Mouse (Mus musculus): ENCODE measurements around the gene Gm10563. TPM values are rescaled to one million over a fixed set of nuclear protein-coding genes. Genes with fewer than 3 reads are reported as not detected.

The Gm10563 gene
- total and polyA plus RNA-seq, 2 experiments from 2014 or later, result not detected

GRCm38 (mm10) chr4:155599901-155600825 lies 45.0 kb downstream of the Gm10563 start:
- Histone ChIP-seq H3K4me1 (ENCODE audit: insufficient read depth, low read length) (0 out of 2 replicates have a peak, but pooled peaks cover 4% of the 10 kb centered on the region), H3K9me3 (ENCODE audit: low read length) (no peaks in the 10 kb centered on the region), H3K9ac (replicated peaks; ENCODE audit: low read length) (peak overlapping the region; percentile 96), H3K27me3 (ENCODE audit: insufficient read depth, low read length) (no peaks in the 10 kb centered on the region), H3K4me3 (ENCODE audit: low read length) (peak overlapping the region; percentile 96), H3K4me2 (ENCODE audit: low read depth, low read length) (peak overlapping the region; percentile 92), H3K36me3 (ENCODE audit: insufficient read depth, low read length) (no peaks in the 10 kb centered on the region), H3K27ac (peak overlapping the region; percentile 100)
- WGBS, result 89% methylated on average over 10 of the region's 11 CpGs
- no peak for ATAC-seq
- TF ChIP-seq CTCF (IDR thresholded peaks at IDR 0.05; ENCODE audit: low read depth), result no peak
- no peak for DNase-seq (ENCODE audit: low spot score)

- WGBS, result 28% methylated on average over 20 of the region's 20 CpGs
Observed at GRCm38 (mm10) chr4:155598536-155598935, 46.7 kb downstream of the Gm10563 start.

GRCm38 (mm10) chr4:155596606-155597005 lies 48.6 kb downstream of the Gm10563 start:
- ATAC-seq (no peak), DNase-seq (ENCODE audit: low spot score) (no peak)
- H3K4me2 ChIP-seq (ENCODE audit: low read depth, low read length), result no peak overlapping the region
- no peaks in the 10 kb centered on the region for H3K27me3 ChIP-seq (ENCODE audit: insufficient read depth, low read length)
- no peaks in the 10 kb centered on the region for H3K9me3 ChIP-seq (ENCODE audit: low read length)
- no peaks in the 10 kb centered on the region for H3K36me3 ChIP-seq (ENCODE audit: insufficient read depth, low read length)
- H3K27ac ChIP-seq, result no peak overlapping the region
- no peak for TF ChIP-seq CTCF (IDR thresholded peaks at IDR 0.05; ENCODE audit: low read depth)
- 68% methylated on average over 5 of the region's 5 CpGs for WGBS
- no peak overlapping the region for H3K9ac ChIP-seq (replicated peaks; ENCODE audit: low read length)
- no peaks in the 10 kb centered on the region for H3K4me1 ChIP-seq (ENCODE audit: insufficient read depth, low read length)
- no peak overlapping the region for H3K4me3 ChIP-seq (ENCODE audit: low read length)

More at GRCm38 (mm10) chr4:155598536-155598935, 46.7 kb downstream of the Gm10563 start:
- DNase-seq (ENCODE audit: low spot score), result no peak
- ATAC-seq, result no peak
- no peak overlapping the region for H3K4me3 ChIP-seq (ENCODE audit: low read length)
- no peaks in the 10 kb centered on the region for H3K36me3 ChIP-seq (ENCODE audit: insufficient read depth, low read length)
- no peaks in the 10 kb centered on the region for H3K27me3 ChIP-seq (ENCODE audit: insufficient read depth, low read length)
- H3K9me3 ChIP-seq (ENCODE audit: low read length), result no peaks in the 10 kb centered on the region
- no peak overlapping the region for H3K4me2 ChIP-seq (ENCODE audit: low read depth, low read length)
- no peak for TF ChIP-seq CTCF (IDR thresholded peaks at IDR 0.05; ENCODE audit: low read depth)
- H3K4me1 ChIP-seq (ENCODE audit: insufficient read depth, low read length), result 0 out of 2 replicates have a peak, but pooled peaks cover 4% of the 10 kb centered on the region
- no peak overlapping the region for H3K9ac ChIP-seq (replicated peaks; ENCODE audit: low read length)
- no peak overlapping the region for H3K27ac ChIP-seq

GRCm38 (mm10) chr4:155595777-155596176 lies 49.4 kb downstream of the Gm10563 start:
- 81% methylated on average over 3 of the region's 3 CpGs for WGBS
- TF ChIP-seq CTCF (IDR thresholded peaks at IDR 0.05; ENCODE audit: low read depth), result no peak
- H3K4me3 ChIP-seq (ENCODE audit: low read length), result no peak overlapping the region

GRCm38 (mm10) chr4:155593780-155594179 lies 51.4 kb downstream of the Gm10563 start:
- Histone ChIP-seq H3K4me2 (ENCODE audit: low read depth, low read length) (no peak overlapping the region), H3K36me3 (ENCODE audit: insufficient read depth, low read length) (peaks cover 13% of the 10 kb centered on the region), H3K27ac (no peak overlapping the region), H3K9ac (replicated peaks; ENCODE audit: low read length) (no peak overlapping the region), H3K4me3 (ENCODE audit: low read length) (no peak overlapping the region), H3K27me3 (ENCODE audit: insufficient read depth, low read length) (no peaks in the 10 kb centered on the region), H3K4me1 (ENCODE audit: insufficient read depth, low read length) (no peaks in the 10 kb centered on the region), H3K9me3 (ENCODE audit: low read length) (no peaks in the 10 kb centered on the region)
- no peak for TF ChIP-seq CTCF (IDR thresholded peaks at IDR 0.05; ENCODE audit: low read depth)
- no peak for ATAC-seq
- WGBS, result 27% methylated on average over 1 of the region's 1 CpGs
- DNase-seq (ENCODE audit: low spot score), result no peak

More at GRCm38 (mm10) chr4:155595777-155596176, 49.4 kb downstream of the Gm10563 start:
- H3K27me3 ChIP-seq (ENCODE audit: insufficient read depth, low read length), result no peaks in the 10 kb centered on the region
- H3K4me2 ChIP-seq (ENCODE audit: low read depth, low read length), result no peak overlapping the region
- no peaks in the 10 kb centered on the region for H3K36me3 ChIP-seq (ENCODE audit: insufficient read depth, low read length)
- no peak overlapping the region for H3K9ac ChIP-seq (replicated peaks; ENCODE audit: low read length)
- H3K4me1 ChIP-seq (ENCODE audit: insufficient read depth, low read length), result no peaks in the 10 kb centered on the region
- no peaks in the 10 kb centered on the region for H3K9me3 ChIP-seq (ENCODE audit: low read length)
- no peak overlapping the region for H3K27ac ChIP-seq
- ATAC-seq (no peak), DNase-seq (ENCODE audit: low spot score) (no peak)

GRCm38 (mm10) chr4:155591012-155591719 lies 54.0 kb downstream of the Gm10563 start:
- Histone ChIP-seq H3K4me3 (ENCODE audit: low read length) (no peak overlapping the region), H3K27me3 (ENCODE audit: insufficient read depth, low read length) (no peaks in the 10 kb centered on the region), H3K9ac (replicated peaks; ENCODE audit: low read length) (no peak overlapping the region), H3K9me3 (ENCODE audit: low read length) (no peaks in the 10 kb centered on the region), H3K4me2 (ENCODE audit: low read depth, low read length) (no peak overlapping the region), H3K27ac (no peak overlapping the region), H3K4me1 (ENCODE audit: insufficient read depth, low read length) (no peaks in the 10 kb centered on the region), H3K36me3 (ENCODE audit: insufficient read depth, low read length) (peaks cover 38% of the 10 kb centered on the region)
- no peak for TF ChIP-seq CTCF (IDR thresholded peaks at IDR 0.05; ENCODE audit: low read depth)
- DNase-seq (ENCODE audit: low spot score), result no peak
- no peak for ATAC-seq
- 90% methylated on average over 7 of the region's 7 CpGs for WGBS

Measured in hindbrain, postnatal 0 days (tissue).